Mouse (Mus musculus) heart, embryonic 14.5 days (tissue): Measurements from ENCODE around the gene Mylpf. TPM values are rescaled to one million over a fixed set of nuclear protein-coding genes. Genes with fewer than 3 reads are reported as not detected.

ENCODE experiments used
- ATAC-seq: fragments of 200-750 bp; cut with Nextera tagmentation; 2 replicates; pipeline ENCODE4 v1.8.0; 2017; ENCODE audit warnings: low read depth, moderate TSS enrichment; ENCODE audit not compliant: insufficient number of reproducible peaks, insufficient read depth, low FRiP score
- H3K27ac ChIP-seq, 2 experiments: fragments of 200-500 bp in 1 of 2; fragments of 300-500 bp in 1 of 2; sonication (generic) in 1 of 2; replicated peaks in 1 of 2; 2 replicates each; pipeline ENCODE4 v1.5.1; 2012 to 2014; ENCODE audit warnings: low read depth in 2 of 2, low read length in 2 of 2, control low read depth in 1 of 2, mild to moderate bottlenecking in 1 of 2, mixed read lengths in 1 of 2; ENCODE audit not compliant: control insufficient read depth in 1 of 2, insufficient read depth in 1 of 2
- H3K27me3 ChIP-seq: fragments of 300-500 bp; sonication (generic); 2 replicates; pipeline ENCODE4 v1.6.1; 2014; ENCODE audit warnings: mild to moderate bottlenecking, low read length, control low read depth; ENCODE audit not compliant: control insufficient read depth, insufficient read depth
- H3K36me3 ChIP-seq: fragments of 300-500 bp; sonication (generic); 2 replicates; pipeline ENCODE4 v1.6.1; 2014; ENCODE audit warnings: mild to moderate bottlenecking, control low read depth, low read length, mixed read lengths; ENCODE audit not compliant: control insufficient read depth, insufficient read depth
- H3K4me1 ChIP-seq, 2 experiments: fragments of 200-500 bp in 1 of 2; fragments of 300-500 bp in 1 of 2; sonication (generic) in 1 of 2; 2 replicates each; pipeline ENCODE4 v1.6.1; 2012 to 2014; ENCODE audit warnings: low read length in 2 of 2, control low read depth in 1 of 2, mixed read lengths in 1 of 2; ENCODE audit not compliant: control insufficient read depth in 2 of 2, insufficient read depth in 2 of 2
- H3K4me2 ChIP-seq: fragments of 300-500 bp; sonication (generic); 2 replicates; pipeline ENCODE4 v1.6.1; 2014; ENCODE audit warnings: mild to moderate bottlenecking, low read length
- H3K4me3 ChIP-seq, 2 experiments: fragments of 200-500 bp in 1 of 2; fragments of 300-500 bp in 1 of 2; sonication (generic) in 1 of 2; 2 replicates each; pipeline ENCODE4 v1.5.1; 2012 to 2014; ENCODE audit warnings: low read length in 2 of 2, mild to moderate bottlenecking in 2 of 2, control low read depth in 1 of 2, low read depth in 1 of 2, moderate library complexity in 1 of 2; ENCODE audit not compliant: control insufficient read depth in 1 of 2, insufficient read depth in 1 of 2
- H3K9ac ChIP-seq: fragments of 300-500 bp; sonication (generic); 2 replicates; pipeline ENCODE4 v1.6.1; 2014; ENCODE audit warnings: mild to moderate bottlenecking, low read length
- H3K9me3 ChIP-seq: fragments of 300-500 bp; sonication (generic); 2 replicates; pipeline ENCODE4 v1.6.1; 2016; ENCODE audit warnings: low read length, control low read depth; ENCODE audit not compliant: control insufficient read depth
- whole genome bisulfite sequencing: fragments of 180-500 bp; shearing (Covaris S2); extraction: QIAGEN DNeasy Blood & Tissue Kit; methylation state at CpG from one replicate; pipeline ENCODE4 v1.1.7; 2014; 5-methylcytosine and 5-hydroxymethylcytosine counted together
- polyA plus RNA-seq: library from polyadenylated mRNA; unstranded; fragments of >200 nt; fragmentation: Nextera tagmentation; extraction: Ambion mirVana; gene quantifications from 2 replicates; pipeline ENCODE4 v1.2.1, GENCODE M21; 2014

Mylpf gene
- polyA plus RNA-seq, 1 experiment from 2014 or later = 14.9 TPM

DNA sequence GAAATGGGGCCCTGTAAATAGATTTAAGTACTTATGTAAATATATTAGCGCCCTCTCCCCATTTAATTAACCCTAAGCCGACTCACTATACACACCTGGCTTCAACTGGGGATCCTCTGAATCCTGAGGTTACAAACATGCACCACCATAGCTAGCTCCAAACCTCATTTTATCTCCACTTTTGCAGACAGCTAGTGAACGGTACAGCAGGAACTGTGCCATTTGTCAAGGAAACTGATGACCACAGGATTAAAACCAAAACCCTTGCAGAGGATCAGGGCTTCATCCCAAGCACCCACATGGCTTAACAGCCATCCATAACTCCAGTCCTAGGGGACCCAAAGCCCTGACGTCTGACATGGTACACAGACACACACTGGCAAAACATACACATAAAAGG, 46.3 kb downstream of the Mylpf start:
- Histone ChIP-seq H3K27me3 (no peaks in the 10 kb centered on the region), H3K9ac (peak overlapping the region; percentile 85), H3K4me1 (peaks cover 0 to 17% of the 10 kb centered on the region in 2 experiments; a peak in 3 of 4 replicates), H3K36me3 (peaks cover 25% of the 10 kb centered on the region), H3K9me3 (no peaks in the 10 kb centered on the region), H3K4me3 (peak overlapping the region in 1 of 2 experiments; percentile 67; a peak in 2 of 4 replicates), H3K4me2 (peak overlapping the region; percentile 82), H3K27ac (no peak overlapping the region)
- 30% methylated on average over 4 of the region's 4 CpGs for WGBS
- ATAC-seq = no peak

DNA sequence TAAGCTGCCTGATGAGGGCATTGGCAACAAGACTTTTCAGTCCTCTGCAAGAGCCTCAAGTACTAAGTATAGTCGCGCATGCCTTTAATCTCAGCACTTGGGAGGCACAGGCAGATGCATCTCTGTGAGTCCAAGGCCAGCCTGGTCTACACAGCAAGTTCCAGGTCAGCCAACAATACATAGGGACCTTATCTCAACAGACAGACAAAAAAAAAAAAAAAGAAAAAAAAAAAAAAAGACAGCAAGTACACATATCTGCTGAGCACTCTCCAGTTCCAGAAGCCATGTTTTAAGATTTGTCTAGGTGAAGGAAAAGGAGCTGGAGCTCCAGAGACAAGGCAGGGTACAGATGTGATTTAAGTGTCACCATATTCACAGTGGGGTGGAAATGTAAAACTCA, 47.3 kb downstream of the Mylpf start:
- 86% methylated on average over 2 of the region's 2 CpGs for WGBS
- H3K27ac ChIP-seq = no peak overlapping the region

DNA sequence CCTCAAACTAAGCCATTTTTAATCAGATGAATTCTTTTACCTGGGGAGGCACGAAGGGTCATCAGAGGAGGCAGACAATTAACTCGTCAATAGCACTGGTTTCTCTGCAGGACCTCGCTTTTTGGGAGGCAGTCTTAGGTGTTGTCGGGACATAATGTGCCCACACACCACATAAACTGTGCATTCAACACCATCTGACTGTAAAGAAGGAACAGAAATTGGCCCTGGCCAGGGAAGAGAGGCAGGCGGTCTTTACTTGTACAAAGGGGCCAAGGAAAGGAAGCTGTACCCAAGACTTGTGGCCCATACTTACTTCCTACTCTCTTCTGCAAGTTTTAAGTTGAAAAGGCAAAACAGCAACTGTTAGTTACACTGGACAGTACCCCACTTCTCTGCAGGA, 47.8 kb downstream of the Mylpf start:
- Histone ChIP-seq H3K27ac (no peak overlapping the region), H3K36me3 (peaks cover 19% of the 10 kb centered on the region), H3K4me1 (peaks cover 2 to 21% of the 10 kb centered on the region in 2 experiments; a peak in 3 of 4 replicates), H3K9ac (no peak overlapping the region), H3K4me2 (no peak overlapping the region), H3K4me3 (no peak overlapping the region), H3K9me3 (no peaks in the 10 kb centered on the region), H3K27me3 (no peaks in the 10 kb centered on the region)
- ATAC-seq = no peak
- WGBS = 86% methylated on average over 5 of the region's 5 CpGs

More for the DNA sequence above, 47.3 kb downstream of the Mylpf start:
- Histone ChIP-seq H3K4me2 (no peak overlapping the region), H3K36me3 (peaks cover 21% of the 10 kb centered on the region), H3K9me3 (no peaks in the 10 kb centered on the region), H3K27me3 (no peaks in the 10 kb centered on the region), H3K9ac (no peak overlapping the region), H3K4me3 (no peak overlapping the region), H3K4me1 (peaks cover 1 to 18% of the 10 kb centered on the region in 2 experiments; a peak in 3 of 4 replicates)
- no peak for ATAC-seq

DNA sequence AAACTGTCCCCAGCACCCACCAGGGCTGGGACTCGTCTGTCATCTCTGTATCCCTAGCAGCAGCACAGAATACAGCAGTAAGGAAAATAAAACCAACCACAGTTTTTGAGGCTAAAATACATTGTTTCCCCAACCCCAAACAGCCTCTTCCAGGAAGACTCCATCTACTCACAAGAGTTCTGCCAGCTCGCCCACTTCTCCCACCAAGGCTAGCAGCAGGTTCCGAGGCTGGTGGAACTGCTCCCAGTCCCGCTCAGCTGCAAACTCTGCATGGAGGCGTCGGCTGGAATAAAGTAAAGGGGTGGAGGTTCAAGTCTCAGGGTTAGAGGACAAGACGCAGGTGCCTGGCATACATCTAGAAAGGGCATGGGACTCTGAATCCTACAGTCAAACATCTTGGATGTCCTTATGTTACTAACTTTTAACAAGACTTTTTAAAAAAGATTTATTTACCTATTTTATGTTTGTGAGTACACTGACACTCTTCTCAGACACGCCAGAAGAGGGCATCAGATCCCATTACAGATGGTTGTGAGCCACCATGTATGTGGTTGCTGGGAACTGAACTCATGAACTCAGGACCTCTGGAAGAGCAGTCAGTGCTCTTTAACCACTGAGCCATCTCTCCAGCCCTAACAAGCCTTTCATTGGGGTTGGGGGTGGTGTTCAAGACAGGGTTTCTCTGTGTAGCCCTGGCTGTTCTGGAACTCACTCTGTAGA, 50.7 kb downstream of the Mylpf start:
- Histone ChIP-seq H3K9me3 (no peaks in the 10 kb centered on the region), H3K4me1 (peaks cover 2 to 21% of the 10 kb centered on the region in 2 experiments; a peak in 3 of 4 replicates), H3K4me3 (peak overlapping the region; percentile 75 to 93), H3K4me2 (peak overlapping the region; percentile 82), H3K36me3 (peaks cover 15% of the 10 kb centered on the region), H3K27me3 (no peaks in the 10 kb centered on the region), H3K9ac (0 out of 2 replicates have a peak overlapping the region, but pooled peaks have one; percentile 2), H3K27ac (no peak overlapping the region)
- 75% methylated on average over 8 of the region's 8 CpGs for WGBS
- no peak for ATAC-seq

DNA sequence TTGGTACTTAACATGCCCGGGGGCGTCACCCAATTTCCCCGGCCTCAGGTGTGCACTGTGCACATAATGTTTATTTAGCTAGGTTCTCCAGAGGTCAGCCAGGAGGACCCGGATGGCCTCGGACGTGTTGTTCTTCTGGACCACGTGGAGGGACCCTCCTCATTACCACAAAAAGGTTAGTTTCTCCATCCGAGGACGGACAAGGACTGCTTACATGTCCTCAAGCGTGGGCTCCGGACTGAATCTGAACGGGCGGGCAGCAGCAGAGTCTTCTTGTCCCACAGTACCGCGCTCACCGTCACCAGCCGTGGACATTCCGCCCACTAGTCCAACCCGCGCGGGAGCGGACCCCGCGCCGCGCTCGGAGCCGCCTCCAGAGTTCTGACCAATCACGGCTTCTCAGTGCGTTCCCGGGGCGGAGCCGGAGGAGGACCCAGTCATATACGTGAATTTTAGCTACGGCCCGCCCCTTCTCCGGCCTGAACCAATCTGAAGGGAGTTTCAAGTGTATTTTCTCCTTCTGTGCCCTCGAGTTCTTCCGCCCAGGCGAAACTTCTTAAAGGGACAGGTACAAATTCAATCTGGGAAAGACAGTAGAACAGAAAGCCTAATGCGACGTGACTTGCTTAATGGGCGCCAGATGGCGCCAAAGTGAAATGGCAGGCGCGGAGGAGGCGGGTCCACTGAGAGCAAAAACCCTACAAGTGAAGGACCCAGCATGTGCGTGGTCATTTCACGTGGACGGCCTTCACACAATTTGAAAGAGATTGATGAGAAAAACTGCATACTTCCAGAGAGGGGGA, 51.8 kb downstream of the Mylpf start, which contains the start of gene Dctpp1:
Gene Dctpp1 (minus strand): TSS at position 401 of the 803 bp plus-strand sequence.
- H3K4me3 ChIP-seq = peak within 1 kb of the TSS; percentile 75 to 93
- peaks cover 2 to 14% of the 10 kb centered on the region in 2 experiments; a peak in 3 of 4 replicates for H3K4me1 ChIP-seq
- H3K9ac ChIP-seq = peak within 1 kb of the TSS; percentile 85
- H3K36me3 ChIP-seq = peaks cover 15% of the 10 kb centered on the region
- under 1% methylated on average over 50 of the region's 50 CpGs for WGBS
- H3K27ac ChIP-seq = peak within 1 kb of the TSS in 1 of 2 experiments; percentile 46; a peak in 2 of 4 replicates
- H3K9me3 ChIP-seq = no peaks in the 10 kb centered on the region
- no peaks in the 10 kb centered on the region for H3K27me3 ChIP-seq
- peak; percentile 98 for ATAC-seq
- H3K4me2 ChIP-seq = peak within 1 kb of the TSS; percentile 82

DNA sequence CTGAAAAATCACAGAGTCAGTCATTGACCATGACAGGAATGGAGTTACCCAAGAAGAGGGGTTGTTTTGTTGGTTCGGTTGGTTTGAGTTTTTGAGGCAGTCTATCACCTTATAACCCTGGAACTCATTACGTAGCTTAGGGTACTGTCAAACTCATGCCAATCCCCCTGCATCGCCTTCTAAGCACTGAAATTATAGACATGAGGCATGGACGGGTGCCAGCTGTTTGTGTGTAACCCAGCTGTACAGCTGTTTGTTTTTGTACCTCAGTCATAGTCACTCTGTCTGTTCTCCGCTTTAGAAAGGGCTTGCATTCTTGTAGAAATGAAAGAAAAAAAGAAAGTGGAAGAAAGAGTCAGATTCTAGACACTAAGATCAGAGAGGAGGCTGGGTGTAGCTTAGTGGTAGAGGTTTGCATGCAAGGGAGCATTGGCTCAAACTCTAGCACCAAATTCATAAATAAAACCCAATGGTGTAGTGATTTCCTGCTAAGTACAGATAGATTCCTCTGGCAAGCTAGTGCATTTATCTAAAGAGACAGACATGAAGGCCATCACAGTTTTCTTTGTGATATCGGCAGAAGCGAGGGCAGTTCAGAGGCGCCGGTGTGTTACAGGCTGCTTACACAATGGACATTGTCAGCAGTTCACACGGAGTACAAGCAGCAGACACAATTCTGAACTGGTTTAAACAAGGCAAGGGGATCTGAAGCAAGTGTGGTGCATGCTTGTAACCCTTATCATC, 53.7 kb downstream of the Mylpf start:
- no peak overlapping the region for H3K4me2 ChIP-seq
- no peaks in the 10 kb centered on the region for H3K27me3 ChIP-seq
- peaks cover 2 to 14% of the 10 kb centered on the region in 2 experiments; a peak in 3 of 4 replicates for H3K4me1 ChIP-seq
- ATAC-seq = no peak
- no peak overlapping the region for H3K27ac ChIP-seq
- no peak overlapping the region for H3K4me3 ChIP-seq
- H3K9ac ChIP-seq = no peak overlapping the region
- 69% methylated on average over 10 of the region's 10 CpGs for WGBS
- H3K36me3 ChIP-seq = 0 out of 2 replicates have a peak, but pooled peaks cover 2% of the 10 kb centered on the region
- H3K9me3 ChIP-seq = no peaks in the 10 kb centered on the region

DNA sequence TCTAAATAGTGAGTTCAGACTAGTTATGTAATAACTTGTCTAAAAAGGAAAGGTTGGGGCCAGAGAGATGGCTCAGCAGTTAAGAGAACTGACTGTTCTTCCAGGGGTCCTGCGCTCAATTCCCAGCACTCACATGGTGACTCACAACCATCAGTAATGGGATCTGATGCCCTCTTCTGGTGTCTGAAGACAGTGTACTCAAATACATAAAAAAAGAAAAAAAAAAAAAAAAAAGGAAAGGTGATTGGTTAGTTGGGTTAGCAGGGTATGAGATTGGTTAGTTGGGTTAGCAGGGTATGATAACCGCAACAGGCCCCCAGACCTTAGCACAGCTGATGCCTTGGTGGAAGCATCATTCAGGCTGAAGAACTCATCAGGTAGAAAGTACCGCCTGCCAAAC, 54.8 kb downstream of the Mylpf start:
- Histone ChIP-seq H3K36me3 (no peaks in the 10 kb centered on the region), H3K27me3 (no peaks in the 10 kb centered on the region), H3K4me2 (no peak overlapping the region), H3K4me3 (no peak overlapping the region), H3K4me1 (peaks cover 2 to 14% of the 10 kb centered on the region in 2 experiments; a peak in 3 of 4 replicates), H3K27ac (no peak overlapping the region), H3K9ac (no peak overlapping the region), H3K9me3 (peaks cover 3% of the 10 kb centered on the region; the same call in 1 of the 2 replicates)
- ATAC-seq = no peak
- 85% methylated on average over 3 of the region's 3 CpGs for WGBS
